Mouse (Mus musculus): ENCODE results near the gene Pgam2.

GRCm38 (mm10) chr11:5835057-5835456 is 31.5 kb upstream of the Pgam2 start:
- TF ChIP-seq CTCF (IDR thresholded peaks at IDR 0.05; ENCODE audit: low read depth, low read length) (no peak), POLR2A (IDR thresholded peaks at IDR 0.05; ENCODE audit: insufficient read depth, low read length) (no peak)

Data from ES-Bruce4 (cell line).